Mouse (Mus musculus) lung, embryonic 15.5 days (tissue): Measurements from ENCODE around the gene Ugt1a5. TPM values are rescaled to one million over a fixed set of nuclear protein-coding genes. Genes with fewer than 3 reads are reported as not detected.
A peak's percentile ranks its signal among the peaks of the same experiment; 100 is the strongest.

Experiments
- ATAC-seq: fragments of 200-750 bp; cut with Nextera tagmentation; 2 replicates; pipeline ENCODE4 v1.8.0; 2017; ENCODE audit warnings: moderate number of reproducible peaks, borderline replicate concordance; ENCODE audit not compliant: low FRiP score, low TSS enrichment; ENCODE audit errors: extremely low read depth
- H3K27ac ChIP-seq: fragments of 300-500 bp; sonication (generic); 2 replicates; pipeline ENCODE4 v1.5.1; 2015; ENCODE audit warnings: moderate library complexity, mild to moderate bottlenecking, inconsistent platforms
- H3K27me3 ChIP-seq: fragments of 300-500 bp; sonication (generic); 2 replicates; pipeline ENCODE4 v1.6.1; 2015; ENCODE audit warnings: inconsistent platforms
- H3K36me3 ChIP-seq: fragments of 300-500 bp; sonication (generic); 2 replicates; pipeline ENCODE4 v1.6.1; 2015; ENCODE audit warnings: inconsistent platforms
- H3K4me1 ChIP-seq: fragments of 300-500 bp; sonication (generic); 2 replicates; pipeline ENCODE4 v1.6.1; 2015; ENCODE audit warnings: inconsistent platforms
- H3K4me2 ChIP-seq: fragments of 300-500 bp; sonication (generic); 2 replicates; pipeline ENCODE4 v1.6.1; 2015; ENCODE audit warnings: inconsistent platforms, mild to moderate bottlenecking, moderate library complexity
- H3K4me3 ChIP-seq: fragments of 300-500 bp; sonication (generic); 2 replicates; pipeline ENCODE4 v1.5.1; 2015; ENCODE audit warnings: mild to moderate bottlenecking, inconsistent platforms
- H3K9ac ChIP-seq: fragments of 300-500 bp; sonication (generic); 2 replicates; pipeline ENCODE4 v1.6.1; 2015; ENCODE audit warnings: inconsistent platforms
- H3K9me3 ChIP-seq: fragments of 300-500 bp; sonication (generic); 2 replicates; pipeline ENCODE4 v1.6.1; 2016; ENCODE audit warnings: inconsistent platforms
- WGBS: fragments of 180-500 bp; shearing (Covaris S2); methylation state at CpG from one replicate; pipeline ENCODE4 v1.1.7; 2015; 5-methylcytosine and 5-hydroxymethylcytosine counted together
- polyA plus RNA-seq: library from polyadenylated mRNA; unstranded; fragments of >200 nt; fragmentation: Nextera tagmentation; extraction: Ambion mirVana; gene quantifications from 2 replicates; pipeline ENCODE4 v1.2.1, GENCODE M21; 2015

Gene Ugt1a5
- polyA plus RNA-seq, 1 experiment from 2014 or later, result not detected

GRCm38 (mm10) chr1:88228121-88228520 lies 62.3 kb downstream of the Ugt1a5 start:
- ATAC-seq, result 0 out of 2 replicates have a peak, but pooled peaks have one; percentile 4
- Histone ChIP-seq H3K4me2 (no peak overlapping the region), H3K4me1 (no peaks in the 10 kb centered on the region), H3K27ac (no peak overlapping the region), H3K4me3 (no peak overlapping the region), H3K9me3 (peaks cover 33% of the 10 kb centered on the region; the same call in 1 of the 2 replicates), H3K27me3 (no peaks in the 10 kb centered on the region), H3K36me3 (no peaks in the 10 kb centered on the region), H3K9ac (no peak overlapping the region)
- 69% methylated on average over 7 of the region's 7 CpGs for WGBS

- 74% methylated on average over 3 of the region's 3 CpGs for WGBS
- Histone ChIP-seq H3K27ac (no peak overlapping the region), H3K27me3 (no peaks in the 10 kb centered on the region), H3K9me3 (peaks cover 39% of the 10 kb centered on the region; the same call in 1 of the 2 replicates), H3K36me3 (no peaks in the 10 kb centered on the region), H3K9ac (no peak overlapping the region), H3K4me3 (no peak overlapping the region), H3K4me2 (no peak overlapping the region), H3K4me1 (no peaks in the 10 kb centered on the region)
- ATAC-seq, result no peak
These were observed 63.8 kb downstream of the Ugt1a5 start for GRCm38 (mm10) chr1:88229566-88229965.

DNA sequence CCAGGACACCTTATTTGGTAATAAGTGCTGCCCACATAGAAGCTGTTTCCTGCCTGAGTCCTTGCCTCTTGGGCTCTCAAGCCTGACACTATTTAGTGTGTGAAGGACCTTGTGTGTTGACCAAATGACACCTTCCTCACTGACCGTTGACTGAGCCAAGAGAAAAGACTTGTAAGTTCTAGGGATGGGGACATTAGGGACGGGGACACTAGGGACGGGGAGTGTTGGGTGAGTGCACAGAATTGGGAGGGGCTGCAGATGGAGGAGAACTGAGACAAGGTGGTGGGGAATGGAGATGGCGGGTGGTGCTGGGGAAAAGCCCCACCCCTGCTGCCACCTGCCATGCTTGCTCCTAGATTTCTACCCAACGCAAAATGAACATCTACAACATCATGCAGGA lies 64.2 kb downstream of the Ugt1a5 start:
- Histone ChIP-seq H3K9ac (no peak overlapping the region), H3K4me3 (no peak overlapping the region), H3K4me2 (no peak overlapping the region), H3K27me3 (no peaks in the 10 kb centered on the region), H3K9me3 (peaks cover 41% of the 10 kb centered on the region; the same call in 1 of the 2 replicates), H3K27ac (no peak overlapping the region), H3K4me1 (no peaks in the 10 kb centered on the region), H3K36me3 (no peaks in the 10 kb centered on the region)
- WGBS, result 77% methylated on average over 5 of the region's 5 CpGs
- no peak for ATAC-seq

DNA sequence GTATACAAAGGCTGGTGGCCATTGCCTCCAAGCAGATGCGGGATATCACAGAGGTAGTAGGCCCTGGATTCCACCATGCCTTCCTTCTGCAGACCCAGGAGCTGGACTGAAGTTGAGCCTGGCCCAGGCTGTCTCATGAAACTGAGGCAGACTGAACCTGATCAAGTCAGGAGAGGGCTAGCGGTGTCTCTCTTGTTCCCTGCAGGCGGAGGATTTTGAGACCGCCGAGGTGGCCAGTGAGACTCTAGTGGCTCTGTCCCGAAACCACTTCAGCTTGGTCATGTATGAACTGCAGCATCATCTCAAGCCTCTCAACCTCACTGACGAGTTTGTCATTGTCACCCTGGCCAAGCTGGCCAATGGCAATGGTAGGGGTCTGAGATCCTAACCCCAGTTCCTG lies 64.6 kb downstream of the Ugt1a5 start:
- ATAC-seq, result no peak
- no peak overlapping the region for H3K9ac ChIP-seq
- no peaks in the 10 kb centered on the region for H3K36me3 ChIP-seq
- H3K4me3 ChIP-seq, result no peak overlapping the region
- WGBS, result 68% methylated on average over 7 of the region's 7 CpGs
- no peaks in the 10 kb centered on the region for H3K4me1 ChIP-seq
- no peak overlapping the region for H3K4me2 ChIP-seq
- H3K27ac ChIP-seq, result no peak overlapping the region
- H3K9me3 ChIP-seq, result peaks cover 43% of the 10 kb centered on the region; the same call in 1 of the 2 replicates
- H3K27me3 ChIP-seq, result no peaks in the 10 kb centered on the region

DNA sequence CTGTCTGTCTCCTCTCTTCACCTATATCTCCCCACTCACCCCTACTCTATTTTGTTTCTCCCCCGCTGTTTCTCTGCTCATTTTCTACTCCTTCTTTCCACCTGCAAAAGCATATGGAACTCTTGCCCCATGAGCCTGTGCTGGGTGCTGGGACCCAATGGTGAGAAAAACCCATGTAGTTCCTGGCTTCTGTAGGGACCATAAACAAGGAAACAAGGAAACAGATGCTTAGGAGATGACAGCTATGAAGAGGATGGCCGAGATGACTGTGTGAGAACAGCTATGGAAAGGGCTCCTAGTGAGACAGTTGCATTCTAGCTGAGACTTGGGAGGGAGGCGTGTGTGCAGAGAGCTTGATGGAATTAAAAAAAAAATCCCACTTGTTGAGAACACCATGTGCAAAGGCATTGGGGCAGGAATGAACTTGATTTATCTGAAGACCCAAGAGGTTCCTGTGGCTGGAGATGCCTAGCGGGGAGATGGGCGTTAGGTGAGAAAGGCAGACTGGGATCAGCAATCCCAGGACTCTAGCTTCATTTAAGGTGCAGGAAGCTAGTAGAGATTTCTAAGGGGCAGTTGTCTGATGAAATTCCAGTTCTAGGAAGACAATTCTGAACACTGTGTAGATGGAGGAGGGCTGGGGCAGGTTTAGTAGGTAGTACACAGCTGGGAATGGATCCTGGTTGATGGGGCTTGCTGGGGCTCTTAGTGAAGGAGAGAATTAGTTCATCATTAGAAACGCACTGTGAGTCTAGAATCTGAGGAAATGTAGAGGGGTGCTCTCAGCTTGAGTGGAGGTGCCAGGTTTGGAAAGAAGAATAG lies 65.4 kb downstream of the Ugt1a5 start:
- WGBS, result 70% methylated on average over 6 of the region's 6 CpGs
- no peak for ATAC-seq
- Histone ChIP-seq H3K36me3 (no peaks in the 10 kb centered on the region), H3K4me3 (no peak overlapping the region), H3K9me3 (peaks cover 42% of the 10 kb centered on the region; the same call in 1 of the 2 replicates), H3K9ac (no peak overlapping the region), H3K4me2 (no peak overlapping the region), H3K27me3 (no peaks in the 10 kb centered on the region), H3K4me1 (no peaks in the 10 kb centered on the region), H3K27ac (no peak overlapping the region)

DNA sequence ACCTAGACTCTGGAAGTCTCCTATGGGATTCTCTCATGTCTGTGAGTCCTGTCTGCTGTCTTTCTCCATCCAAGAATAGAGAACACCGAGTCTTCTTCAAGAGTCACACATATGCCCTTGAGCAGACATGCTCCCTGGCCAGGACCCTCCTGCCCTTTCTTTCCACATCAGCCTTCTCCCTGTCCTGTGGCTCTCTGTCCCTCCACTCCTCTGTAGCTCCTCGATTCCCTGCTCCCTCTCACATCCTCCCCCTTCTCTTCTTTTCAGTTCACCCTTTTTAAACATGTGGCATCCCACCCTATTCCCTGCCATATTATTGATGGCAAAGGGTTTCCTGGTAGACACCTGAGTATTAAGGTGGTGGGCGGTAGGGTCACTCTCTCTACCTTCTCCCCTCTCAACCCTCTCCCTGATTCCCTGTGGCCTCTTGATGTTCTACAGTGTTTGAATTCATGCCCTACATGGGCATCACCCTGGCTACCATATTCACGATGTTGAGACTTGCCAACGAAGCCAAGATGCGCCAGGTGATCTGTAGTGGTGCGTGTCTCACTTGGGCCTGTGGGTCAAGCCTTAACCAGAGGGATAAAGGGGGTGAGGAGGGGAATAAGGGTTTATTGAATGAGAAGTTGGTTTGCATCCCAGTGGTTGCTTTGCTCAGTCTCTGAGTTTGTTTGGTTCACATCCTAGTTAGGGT lies 66.1 kb downstream of the Ugt1a5 start:
- no peak overlapping the region for H3K9ac ChIP-seq
- H3K4me3 ChIP-seq, result no peak overlapping the region
- no peaks in the 10 kb centered on the region for H3K36me3 ChIP-seq
- no peak for ATAC-seq
- no peak overlapping the region for H3K27ac ChIP-seq
- no peaks in the 10 kb centered on the region for H3K4me1 ChIP-seq
- no peaks in the 10 kb centered on the region for H3K27me3 ChIP-seq
- H3K9me3 ChIP-seq, result peaks cover 34% of the 10 kb centered on the region; the same call in 1 of the 2 replicates
- WGBS, result 64% methylated on average over 7 of the region's 7 CpGs
- no peak overlapping the region for H3K4me2 ChIP-seq

DNA sequence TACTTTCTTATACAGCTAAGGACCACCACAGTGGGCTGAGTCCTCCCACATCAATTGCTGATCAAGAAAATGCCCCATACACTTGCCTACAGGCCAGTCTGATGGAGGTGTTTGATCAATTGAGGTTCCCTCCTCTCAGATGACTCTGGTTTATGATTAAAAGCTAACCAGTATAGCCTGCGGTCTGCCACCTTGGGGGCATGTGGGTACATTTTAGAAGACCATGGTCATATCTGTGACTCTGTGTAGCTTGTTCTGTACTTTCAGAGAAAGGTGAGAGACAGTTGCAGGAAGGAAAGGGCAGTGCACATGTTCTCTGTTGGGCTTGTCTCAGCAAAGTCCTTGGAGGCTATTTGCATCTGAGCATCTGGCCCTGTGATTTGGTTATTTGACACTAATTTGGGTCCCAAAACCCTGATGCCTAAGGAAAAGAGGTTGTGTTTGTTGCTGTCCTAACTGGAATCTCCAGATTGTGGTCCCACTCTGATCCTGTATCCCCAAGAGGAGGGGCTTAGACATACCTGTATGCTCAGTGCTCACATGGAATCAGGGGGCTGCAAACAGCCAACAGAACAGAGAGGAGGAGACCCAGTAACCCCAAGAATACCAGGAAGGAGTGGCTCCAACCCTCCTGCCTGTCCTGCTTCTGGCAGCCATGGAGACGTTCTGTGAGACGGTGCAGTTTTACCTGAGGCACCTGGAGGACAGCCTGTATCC lies 67.0 kb downstream of the Ugt1a5 start:
- H3K4me1 ChIP-seq, result no peaks in the 10 kb centered on the region
- no peak overlapping the region for H3K9ac ChIP-seq
- WGBS, result 50% methylated on average over 3 of the region's 3 CpGs
- no peak for ATAC-seq
- peaks cover 27% of the 10 kb centered on the region; the same call in 1 of the 2 replicates for H3K9me3 ChIP-seq
- no peak overlapping the region for H3K4me2 ChIP-seq
- H3K36me3 ChIP-seq, result no peaks in the 10 kb centered on the region
- no peaks in the 10 kb centered on the region for H3K27me3 ChIP-seq
- no peak overlapping the region for H3K27ac ChIP-seq
- H3K4me3 ChIP-seq, result no peak overlapping the region

DNA sequence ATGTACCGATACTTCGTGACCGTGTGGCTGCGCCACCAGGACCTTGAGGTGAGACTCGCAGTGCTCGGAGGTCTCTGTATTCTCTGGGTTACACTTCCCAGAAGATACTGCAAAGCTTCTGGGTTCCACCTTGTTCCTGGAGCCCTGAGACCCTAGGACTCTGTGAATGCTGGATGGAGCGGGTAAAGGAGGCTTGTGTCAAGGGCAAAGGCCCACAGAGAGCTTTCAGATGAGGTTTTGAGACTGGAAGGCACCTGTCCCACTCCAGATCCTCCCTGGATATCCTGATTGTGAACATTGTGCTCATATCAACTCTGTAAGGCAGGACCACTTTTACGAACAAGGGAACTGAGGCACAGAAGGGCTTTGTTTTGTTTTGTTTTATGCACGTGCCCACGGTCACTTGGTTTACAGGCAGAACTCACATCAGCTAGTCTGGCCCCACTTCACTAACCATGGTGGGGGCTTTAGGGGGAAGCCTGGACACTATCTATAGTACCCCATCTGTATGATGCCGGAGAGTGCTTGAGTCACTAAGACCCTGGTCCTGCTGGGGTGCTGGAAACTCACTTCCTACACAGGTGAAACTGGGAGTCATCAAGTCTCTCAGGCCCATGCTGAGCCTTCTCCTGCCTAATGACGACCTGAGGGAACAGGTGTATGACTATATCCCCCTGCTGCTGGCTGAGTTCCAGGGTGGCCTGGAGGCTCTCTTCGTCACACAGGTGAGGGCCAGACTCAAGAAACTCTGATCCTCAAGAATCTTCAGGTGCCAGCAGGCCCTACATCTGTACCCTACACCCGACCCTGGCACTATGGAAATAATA lies 67.8 kb downstream of the Ugt1a5 start:
- Histone ChIP-seq H3K4me3 (no peak overlapping the region), H3K27ac (no peak overlapping the region), H3K9ac (no peak overlapping the region), H3K4me1 (no peaks in the 10 kb centered on the region), H3K27me3 (no peaks in the 10 kb centered on the region), H3K4me2 (no peak overlapping the region), H3K36me3 (no peaks in the 10 kb centered on the region), H3K9me3 (peaks cover 30% of the 10 kb centered on the region; the same call in 1 of the 2 replicates)
- no peak for ATAC-seq
- WGBS, result 64% methylated on average over 14 of the region's 14 CpGs

DNA sequence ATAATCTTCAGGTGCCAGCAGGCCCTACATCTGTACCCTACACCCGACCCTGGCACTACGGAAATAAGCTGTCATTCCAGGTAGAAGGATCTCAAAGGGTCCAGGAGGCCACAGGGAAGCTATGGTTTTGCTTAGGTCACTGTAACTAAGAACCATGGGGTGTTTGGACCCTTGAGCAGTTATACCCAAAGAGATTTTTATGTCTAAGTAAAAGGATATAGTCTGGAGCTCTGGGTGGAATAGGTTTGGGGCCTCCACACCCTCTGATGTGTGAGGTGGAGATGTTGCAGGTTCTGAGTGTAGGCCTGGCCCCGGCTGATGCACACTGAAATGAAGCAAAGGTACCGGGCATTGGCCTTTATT lies 68.4 kb downstream of the Ugt1a5 start:
- 62% methylated on average over 4 of the region's 4 CpGs for WGBS
- ATAC-seq, result no peak
- Histone ChIP-seq H3K27me3 (no peaks in the 10 kb centered on the region), H3K36me3 (no peaks in the 10 kb centered on the region), H3K4me1 (no peaks in the 10 kb centered on the region), H3K4me2 (no peak overlapping the region), H3K9me3 (peaks cover 35% of the 10 kb centered on the region; the same call in 1 of the 2 replicates), H3K27ac (no peak overlapping the region), H3K9ac (no peak overlapping the region), H3K4me3 (no peak overlapping the region)

- Histone ChIP-seq H3K9ac (no peak overlapping the region), H3K4me1 (no peaks in the 10 kb centered on the region), H3K36me3 (no peaks in the 10 kb centered on the region), H3K9me3 (peaks cover 33% of the 10 kb centered on the region; the same call in 1 of the 2 replicates), H3K27ac (no peak overlapping the region), H3K4me2 (no peak overlapping the region), H3K4me3 (no peak overlapping the region), H3K27me3 (no peaks in the 10 kb centered on the region)
- no peak for ATAC-seq
- 42% methylated on average over 5 of the region's 5 CpGs for WGBS
These were observed 68.8 kb downstream of the Ugt1a5 start for GRCm38 (mm10) chr1:88234646-88235045.
